Mouse (Mus musculus) left cerebral cortex, postnatal 36 days (tissue): ENCODE measurements around the gene Plcg2. TPM values are rescaled to one million over a fixed set of nuclear protein-coding genes. Genes with fewer than 3 reads are reported as not detected.

Experiments used
- DNase-seq, 2 experiments: peaks; one replicate each; pipeline ENCODE4 v3.0.0; 2021 to 2022; ENCODE audit warnings: low spot score in 2 of 2, mixed read lengths in 1 of 2
- intact Hi-C: fragments of 180-260 bp; cut with DNase I; formaldehyde crosslinking; loops from one replicate; pipeline ENCODE4 v1.15.1; 2025
- total RNA-seq, 2 experiments: library from RNA; stranded (reverse); gene quantifications; 2 replicates each; pipeline ENCODE4 v1.2.3; 2021

Gene Plcg2
- total RNA-seq: 1 to 10 TPM; 2.6 to 2.8 TPM

DNA sequence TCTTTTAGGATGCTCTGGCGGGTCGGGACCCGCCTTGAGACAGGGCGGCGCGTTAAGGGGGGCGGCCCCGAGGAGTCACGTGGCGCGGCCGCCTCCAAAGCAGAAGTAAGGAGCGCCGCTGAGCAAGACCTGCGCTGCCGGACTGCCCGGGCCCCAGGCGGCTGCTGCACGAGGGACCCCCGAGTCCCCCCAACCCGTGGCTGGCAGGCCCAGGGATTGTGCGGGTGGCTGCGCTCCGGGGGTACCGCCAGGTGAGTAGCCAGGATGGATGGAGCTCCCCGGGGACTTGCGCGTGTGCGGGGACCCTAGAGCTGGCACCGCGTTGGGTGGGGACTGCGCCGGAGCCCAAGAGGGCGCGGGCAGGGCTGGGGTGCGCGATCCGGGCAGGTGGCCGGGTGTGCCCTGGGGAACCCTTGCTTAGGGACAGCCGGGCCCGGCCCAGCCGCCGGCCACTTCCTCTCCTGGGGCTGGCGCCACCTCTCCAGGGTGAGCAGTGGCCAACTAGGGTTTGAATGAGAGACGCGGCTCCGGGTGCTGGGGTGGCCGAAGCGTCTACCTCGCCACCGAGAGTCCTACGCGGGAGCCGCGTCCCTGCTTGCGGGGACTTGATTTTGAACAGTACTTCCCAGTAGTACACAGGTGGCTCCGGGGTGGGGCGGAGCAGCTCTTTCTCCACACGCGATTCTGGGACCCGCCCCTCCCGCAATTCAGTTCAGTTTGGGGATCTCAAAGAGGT, at the start of gene Plcg2:
Gene Plcg2 (plus strand): TSS at position 113 of the 736 bp plus-strand sequence.
- intact Hi-C loops: no loop called here
- peak in 1 of 2 experiments; percentile 22 for DNase-seq

DNA sequence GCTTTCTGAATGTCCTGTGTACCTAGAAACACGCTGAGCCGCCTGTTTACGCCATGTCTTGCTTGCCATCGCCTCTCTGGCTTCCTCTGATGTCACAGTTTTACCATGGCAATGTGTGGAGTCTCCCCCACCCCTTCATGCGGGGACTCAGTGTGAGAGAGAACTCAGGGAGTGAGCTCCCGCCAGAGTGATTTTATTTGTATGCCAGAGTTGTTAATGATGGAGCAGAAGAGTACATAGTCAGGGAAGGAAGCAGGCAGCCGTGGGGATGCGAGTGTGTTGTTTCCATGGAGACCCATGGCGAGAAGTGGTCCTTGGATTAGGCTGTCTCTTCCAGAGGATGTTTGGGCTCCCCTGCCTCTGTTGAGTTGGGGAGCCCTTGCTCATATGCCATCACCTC, 47.0 kb upstream of the Plcg2 start:
- intact Hi-C loops: loop anchor here (5.0 kb wide), 1 partner anchor 34 kb away; no protein-coding TSS in a partner anchor
- peak in 1 of 2 experiments; percentile 52 for DNase-seq

DNA sequence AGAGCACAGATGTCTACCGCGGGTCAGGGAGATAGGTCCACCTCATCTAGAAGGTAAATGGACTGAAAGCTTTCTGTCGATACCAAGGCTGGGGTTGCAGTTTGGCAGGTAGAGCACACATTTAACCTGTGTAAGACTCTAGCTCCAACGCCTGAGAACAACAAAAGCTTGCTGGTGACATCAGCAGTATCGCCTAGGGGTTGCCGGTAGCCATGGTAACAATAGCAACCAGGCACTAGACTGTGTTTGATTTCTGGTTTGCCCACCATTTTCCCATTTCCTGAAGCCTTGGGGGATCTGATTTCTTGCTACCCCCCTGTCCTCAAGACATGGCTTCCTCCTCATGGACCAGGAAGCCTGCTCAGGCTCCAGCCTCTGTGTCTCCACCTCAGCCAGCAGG, 44.1 kb upstream of the Plcg2 start:
- intact Hi-C loops: loop anchor here (5.0 kb wide), 1 partner anchor 37 kb away; no protein-coding TSS in a partner anchor
- no peak for DNase-seq

DNA sequence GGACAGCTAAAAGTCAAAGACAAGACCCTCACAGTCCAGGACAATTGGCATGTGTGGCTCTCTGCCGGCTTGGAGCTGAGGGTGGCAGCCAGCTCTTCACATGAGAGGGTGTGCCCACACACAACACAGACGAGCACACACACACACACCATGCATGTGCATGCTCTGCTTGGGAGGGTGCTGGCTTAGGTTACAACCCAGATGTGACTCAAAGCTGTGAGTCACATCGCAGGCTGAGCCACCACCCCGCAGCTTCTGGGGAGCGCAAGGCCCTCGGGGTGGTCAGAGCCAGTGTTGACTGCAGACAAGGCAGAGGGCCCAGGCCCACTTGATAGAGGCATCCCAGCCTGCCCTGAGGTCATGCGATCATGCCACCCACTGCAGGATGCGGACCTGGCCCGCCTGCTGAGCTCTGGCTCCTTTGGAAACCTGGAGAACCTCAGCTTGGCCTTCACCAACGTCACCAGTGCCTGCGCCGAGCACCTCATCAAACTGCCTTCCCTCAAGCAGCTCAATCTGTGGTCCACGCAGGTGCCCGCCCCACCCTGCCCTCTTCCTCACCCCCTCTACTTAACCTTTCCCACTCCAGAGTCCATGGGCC, 43.5 kb upstream of the Plcg2 start:
- intact Hi-C loops: loop anchor here (5.0 kb wide), 1 partner anchor 37 kb away; no protein-coding TSS in a partner anchor
- no peak for DNase-seq

DNA sequence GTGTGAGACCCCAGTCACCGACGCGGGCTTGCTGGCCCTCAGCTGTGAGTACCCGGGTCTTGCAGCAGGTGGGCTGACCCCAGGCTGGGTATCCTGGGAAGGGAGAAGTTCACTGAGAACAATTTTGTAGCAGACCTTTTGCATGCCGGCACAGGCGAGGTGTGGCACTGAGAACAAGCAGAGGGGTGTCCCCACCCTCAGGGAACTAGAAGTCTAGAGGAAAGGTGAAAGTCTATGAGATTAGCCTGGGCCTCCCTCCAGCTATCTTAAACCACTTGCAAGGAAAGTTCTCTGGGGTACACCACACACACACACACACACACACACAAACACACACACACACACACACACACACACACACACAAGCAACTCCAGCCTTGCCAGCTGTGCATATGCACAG, 42.4 kb upstream of the Plcg2 start:
- DNase-seq: no peak
- intact Hi-C loops: no loop called here

DNA sequence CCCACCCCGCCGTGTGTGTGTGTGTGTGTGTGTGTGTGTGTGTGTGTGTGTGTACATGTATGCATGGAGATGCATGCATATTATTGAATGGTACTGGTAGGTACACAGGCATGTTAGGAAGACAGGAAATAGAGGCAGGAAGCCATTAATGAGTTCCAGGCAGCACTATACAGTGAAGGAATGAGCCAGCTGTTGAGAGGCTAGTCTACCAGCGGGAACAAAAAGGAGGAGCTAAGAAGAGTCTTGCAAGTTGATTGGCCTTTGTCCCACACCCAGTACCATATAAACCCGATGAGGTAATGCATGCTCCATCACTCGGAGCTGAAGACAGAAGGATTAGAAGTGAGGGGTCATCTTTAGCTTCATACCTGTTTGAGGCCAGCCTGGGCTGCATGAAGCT, 39.7 kb upstream of the Plcg2 start:
- intact Hi-C loops: no loop called here
- no peak for DNase-seq

DNA sequence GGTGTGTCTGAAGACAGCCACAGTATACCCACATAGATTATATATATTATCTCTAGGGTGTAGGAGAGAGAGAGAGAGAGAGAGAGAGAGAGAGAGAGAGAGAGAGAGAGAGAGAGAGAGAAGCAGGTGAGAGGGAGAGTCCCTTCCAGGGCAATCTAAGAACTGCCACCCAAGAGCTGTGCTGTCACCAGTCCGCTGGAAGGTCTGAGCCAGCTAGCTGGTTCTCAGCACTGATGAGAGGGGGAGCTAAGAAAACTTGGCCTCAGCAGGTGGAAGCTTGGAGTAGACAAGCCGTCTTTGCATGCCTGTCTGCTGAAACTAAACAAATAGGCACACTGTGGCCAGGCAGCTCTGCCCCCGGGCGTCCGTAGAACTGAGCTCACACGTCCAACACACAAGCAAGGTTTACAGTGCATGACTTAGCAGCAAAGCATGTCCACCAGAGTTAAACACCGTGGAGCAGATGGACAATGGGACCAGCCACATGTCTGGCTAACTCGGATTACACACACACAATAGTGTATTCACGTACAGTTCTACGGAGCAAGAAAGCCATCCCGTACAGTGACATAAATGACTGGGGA, 35.3 kb upstream of the Plcg2 start:
- intact Hi-C loops: loop anchor here (10.0 kb wide), 1 partner anchor 208 kb away; the partner anchor contains the start of gene Cmip
- DNase-seq: no peak

DNA sequence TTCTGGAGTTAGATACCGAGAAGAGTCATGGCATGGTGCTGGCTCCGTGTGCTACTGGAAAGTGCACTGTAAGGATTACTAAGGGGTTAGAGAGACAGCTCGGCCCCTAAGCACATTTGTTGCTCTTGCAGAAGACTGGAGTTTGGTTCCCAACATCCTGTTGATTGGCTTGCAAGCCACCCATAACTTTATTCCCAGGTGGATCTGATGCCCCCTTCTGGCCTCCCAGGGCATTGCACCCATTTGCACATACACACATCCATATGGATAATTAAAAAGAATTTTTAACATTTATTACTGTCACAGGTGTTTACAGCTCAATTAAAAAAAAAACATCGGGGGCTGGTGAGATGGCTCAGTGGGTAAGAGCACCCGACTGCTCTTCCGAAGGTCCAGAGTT, 33.6 kb upstream of the Plcg2 start:
- intact Hi-C loops: loop anchor here (10.0 kb wide), 1 partner anchor 210 kb away; the partner anchor contains the start of gene Cmip
- no peak for DNase-seq

DNA sequence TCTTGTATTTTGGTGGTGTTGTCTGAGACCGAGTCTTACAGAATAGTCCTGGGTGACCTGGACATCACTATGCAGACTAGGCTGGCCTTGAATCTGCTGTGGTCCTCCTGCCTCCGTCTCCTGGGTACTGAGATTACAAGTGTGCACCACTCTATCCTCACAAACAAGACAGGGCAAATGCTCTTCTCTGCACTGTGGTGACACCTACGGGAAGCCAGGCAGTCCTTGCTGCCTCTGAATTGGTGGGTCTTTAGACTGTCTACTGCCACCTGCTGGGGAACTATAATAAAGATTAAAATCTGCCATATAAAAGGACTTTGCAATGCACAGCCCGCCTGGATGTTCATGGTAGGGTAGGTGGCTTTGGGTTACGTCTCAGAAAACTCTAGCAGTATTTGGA, 32.8 kb upstream of the Plcg2 start:
- intact Hi-C loops: loop anchor here (5.0 to 10.0 kb wide), 2 partner anchors 78 to 210 kb away; partner anchors contain the start of gene Cmip
- DNase-seq: peak in 1 of 2 experiments; percentile 57

DNA sequence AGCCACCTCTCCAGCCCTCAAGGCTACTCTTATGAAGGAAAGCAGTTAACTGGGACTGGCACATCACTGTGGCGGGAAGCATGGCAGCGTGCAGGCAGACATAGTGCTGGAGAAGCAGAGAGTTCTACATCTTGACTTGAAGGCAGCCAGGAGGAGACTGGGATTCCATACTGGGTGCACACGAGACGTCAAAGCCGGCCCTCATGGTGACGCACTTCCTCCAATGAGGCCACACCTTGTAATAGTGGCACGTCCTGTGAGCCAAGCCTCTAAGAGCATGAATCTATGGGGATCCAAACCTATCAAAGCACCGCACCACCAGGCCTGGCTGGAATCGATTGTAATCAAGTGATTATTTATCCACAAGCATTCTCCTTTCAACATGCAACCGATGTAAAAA, 30.6 kb upstream of the Plcg2 start:
- intact Hi-C loops: loop anchor here (5.0 to 10.0 kb wide), 2 partner anchors 80 to 213 kb away; partner anchors contain the start of gene Cmip
- DNase-seq: no peak

DNA sequence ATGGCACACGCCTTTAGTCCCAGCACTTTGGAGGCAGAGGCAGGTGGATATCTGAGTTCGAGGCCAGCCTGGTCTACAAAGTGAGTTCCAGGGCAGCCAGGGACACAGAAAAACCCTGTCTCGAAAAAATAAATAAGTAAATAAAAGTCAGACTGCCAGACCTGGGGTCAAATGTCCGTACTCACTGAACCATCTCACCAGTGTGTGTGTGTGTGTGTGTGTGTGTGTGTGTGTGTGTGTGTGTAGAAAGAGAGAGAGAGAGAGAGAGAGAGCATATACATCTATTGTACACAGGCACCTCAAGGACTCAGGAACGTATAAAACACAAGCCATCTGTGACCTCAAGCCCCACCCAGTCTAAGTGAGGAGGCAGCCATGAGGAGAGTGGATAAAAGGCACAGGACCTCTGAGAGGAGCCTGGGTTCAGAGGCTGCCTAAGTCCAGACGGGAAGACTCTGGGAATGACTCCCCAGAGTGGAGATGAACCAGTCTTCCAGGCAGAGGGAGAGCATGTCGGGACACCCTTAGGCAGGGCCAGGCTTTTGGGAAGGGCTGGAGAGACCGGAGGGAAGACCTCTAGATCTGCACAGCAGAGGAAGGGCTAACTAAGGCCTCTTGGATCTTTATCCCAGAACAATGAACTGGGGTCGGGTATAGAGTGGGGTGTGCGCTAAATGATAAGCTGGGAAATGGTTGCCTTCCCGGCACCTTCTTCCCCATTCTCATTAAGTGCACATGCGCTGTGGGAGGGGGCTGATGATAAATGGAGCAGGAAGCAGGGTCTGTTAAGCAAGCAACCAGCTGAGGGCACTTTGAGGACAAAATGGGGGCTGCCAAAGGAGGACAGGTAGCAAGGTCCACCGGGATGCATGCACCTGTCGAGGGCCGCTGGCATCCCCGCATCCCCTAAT, 28.4 kb upstream of the Plcg2 start:
- intact Hi-C loops: loop anchor here (5.0 to 10.0 kb wide), 2 partner anchors 82 to 215 kb away; partner anchors contain the start of gene Cmip
- no peak for DNase-seq

DNA sequence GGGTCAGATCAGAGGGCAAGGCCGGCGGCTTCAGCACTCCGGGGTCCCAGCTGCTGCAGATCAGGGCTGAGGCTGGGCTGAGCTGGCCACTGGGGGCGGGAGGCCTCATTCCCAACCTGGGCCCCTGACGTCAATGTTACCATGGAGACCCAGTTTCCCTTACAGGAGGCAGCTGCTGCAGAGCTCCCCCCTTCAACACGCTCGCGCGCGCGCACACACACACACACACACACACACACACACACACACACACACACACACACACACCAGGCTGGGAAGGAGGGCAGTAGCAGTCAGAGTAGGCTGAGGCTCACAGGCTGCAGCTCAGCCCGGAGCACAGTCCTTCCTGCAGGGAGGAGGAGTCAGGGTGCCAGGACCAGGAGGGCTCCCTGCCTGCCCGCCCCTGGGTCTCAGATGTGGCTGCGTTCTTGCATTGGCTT, 27.7 kb upstream of the Plcg2 start:
- intact Hi-C loops: no loop called here

DNA sequence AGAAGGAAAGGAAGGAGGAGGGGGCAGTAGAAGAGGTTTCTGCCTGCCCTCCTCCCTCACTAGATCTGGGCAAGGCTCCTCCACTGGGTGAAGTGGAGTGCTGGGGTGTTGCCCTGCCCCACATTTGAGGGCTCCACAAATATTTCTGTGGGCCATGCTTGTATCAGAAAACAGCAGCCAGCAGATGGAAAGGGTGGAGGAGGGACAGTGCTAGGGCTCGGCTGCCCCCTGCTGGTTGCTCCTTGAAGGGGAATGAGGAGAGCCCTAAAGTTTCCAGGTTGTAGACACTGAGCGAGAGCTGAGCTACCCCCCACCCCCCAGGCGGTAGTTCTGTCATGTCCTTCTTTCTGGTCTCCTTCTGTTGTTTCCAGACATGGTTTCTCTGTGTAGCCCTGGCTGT, 26.9 kb upstream of the Plcg2 start:
- intact Hi-C loops: no loop called here
- peak; percentile 66 to 70 for DNase-seq

More for the DNA sequence above, 27.7 kb upstream of the Plcg2 start:
- peak; percentile 85 to 88 for DNase-seq

DNA sequence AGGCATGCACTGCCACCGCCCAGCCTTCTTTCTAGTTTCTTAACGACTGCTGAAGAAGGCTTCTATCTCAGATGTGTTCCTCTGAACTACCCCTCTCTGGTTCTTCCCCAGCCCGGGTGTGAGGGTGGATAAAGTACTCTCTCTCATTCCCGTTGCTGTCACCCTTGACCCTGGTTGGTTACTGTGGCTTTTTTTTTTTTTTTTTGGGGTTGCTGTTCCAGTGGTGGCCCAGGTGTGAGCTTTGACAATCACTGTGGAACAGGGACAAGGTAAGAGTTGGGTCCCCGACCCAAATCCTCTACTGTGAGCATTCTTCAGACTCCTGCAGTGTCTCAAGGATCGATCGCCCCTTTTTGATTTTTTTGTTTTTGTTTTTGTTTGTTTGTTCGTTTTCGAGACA, 26.4 kb upstream of the Plcg2 start:
- no peak for DNase-seq
- intact Hi-C loops: no loop called here

DNA sequence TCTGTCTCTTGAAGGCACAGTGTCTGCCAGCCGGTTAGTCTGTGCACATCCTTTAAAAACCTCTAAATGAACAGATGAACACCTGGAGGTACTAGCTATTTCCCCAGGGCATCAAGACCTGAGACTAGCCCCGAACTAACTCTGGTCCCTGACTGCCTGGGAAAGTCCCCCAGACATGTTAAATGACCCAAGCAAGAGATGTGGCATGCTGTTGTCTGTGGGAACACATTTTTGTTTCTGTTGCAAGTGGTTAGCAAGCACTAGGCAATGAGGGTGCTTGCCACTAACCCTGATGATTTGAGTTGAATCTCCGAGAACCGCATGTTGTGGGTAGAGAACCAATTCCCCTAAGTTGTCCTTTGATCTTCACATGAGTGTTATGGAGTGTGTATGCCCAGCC, 25.8 kb upstream of the Plcg2 start:
- intact Hi-C loops: no loop called here
- no peak for DNase-seq

DNA sequence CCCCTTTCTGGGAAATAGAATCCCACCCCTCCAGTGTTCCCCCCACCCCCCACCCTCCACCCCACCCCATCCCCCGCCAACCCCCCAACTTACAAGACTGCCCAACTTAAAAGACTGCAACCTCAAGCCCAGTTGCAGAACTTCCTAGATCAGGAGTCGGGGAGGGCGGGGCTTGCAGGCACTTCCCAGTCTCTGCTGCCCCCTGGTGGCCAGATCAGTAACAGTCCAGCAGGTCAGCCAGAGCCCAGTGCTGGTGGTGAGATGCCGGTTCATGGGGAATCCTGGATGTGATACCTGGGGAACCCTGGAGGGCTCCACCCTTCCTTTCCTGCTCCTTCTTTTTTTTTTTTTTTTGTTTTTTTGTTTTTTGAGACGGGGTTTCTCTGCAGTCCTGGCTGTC, 23.1 kb upstream of the Plcg2 start:
- peak; percentile 84 to 90 for DNase-seq
- intact Hi-C loops: loop anchor here (1.0 to 5.0 kb wide), 4 partner anchors 72 to 533 kb away; partner anchors contain the start of gene Atmin

DNA sequence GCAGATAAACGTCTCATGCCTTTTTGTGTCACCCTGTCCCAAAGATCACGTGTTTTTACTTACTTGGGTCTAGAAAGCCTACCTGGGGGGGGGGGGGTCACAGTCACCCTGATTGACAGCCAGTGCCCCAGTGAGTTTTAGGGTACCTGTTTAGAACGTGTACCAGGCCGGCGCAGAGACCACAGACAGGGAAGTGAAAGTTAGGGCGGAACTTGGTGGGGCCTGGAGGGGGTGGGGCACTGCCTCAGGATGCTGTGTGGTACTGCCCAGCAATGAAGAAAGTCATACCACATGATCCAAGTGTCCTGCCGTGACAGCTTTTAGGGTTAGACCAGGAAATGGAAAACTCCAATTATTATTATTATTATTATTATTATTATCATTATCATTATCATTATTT, 22.3 kb upstream of the Plcg2 start:
- intact Hi-C loops: loop anchor here (1.0 to 5.0 kb wide), 5 partner anchors 71 to 534 kb away; partner anchors contain the start of gene Atmin
- DNase-seq: no peak

DNA sequence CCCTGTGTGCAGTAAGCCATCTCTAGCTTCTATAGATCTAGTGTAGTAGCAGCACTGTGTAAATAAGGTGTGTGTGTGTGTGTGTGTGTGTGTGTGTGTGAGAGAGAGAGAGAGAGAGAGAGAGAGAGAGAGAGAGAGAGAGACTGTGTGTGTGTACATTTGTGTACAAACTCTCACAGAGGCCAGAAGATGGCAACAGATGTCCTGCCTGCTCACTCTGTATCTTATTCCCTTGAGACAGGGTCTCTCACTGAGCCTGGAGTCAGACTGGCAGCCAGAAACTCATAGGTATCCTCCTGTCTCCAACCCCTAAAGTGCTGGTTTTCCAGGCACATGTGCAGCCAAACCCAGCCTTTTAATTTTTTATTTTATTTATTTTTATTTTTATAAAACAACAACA, 20.0 kb upstream of the Plcg2 start:
- intact Hi-C loops: loop anchor here (5.0 kb wide), 2 partner anchors 69 to 536 kb away; partner anchors contain the start of gene Atmin
- no peak for DNase-seq

DNA sequence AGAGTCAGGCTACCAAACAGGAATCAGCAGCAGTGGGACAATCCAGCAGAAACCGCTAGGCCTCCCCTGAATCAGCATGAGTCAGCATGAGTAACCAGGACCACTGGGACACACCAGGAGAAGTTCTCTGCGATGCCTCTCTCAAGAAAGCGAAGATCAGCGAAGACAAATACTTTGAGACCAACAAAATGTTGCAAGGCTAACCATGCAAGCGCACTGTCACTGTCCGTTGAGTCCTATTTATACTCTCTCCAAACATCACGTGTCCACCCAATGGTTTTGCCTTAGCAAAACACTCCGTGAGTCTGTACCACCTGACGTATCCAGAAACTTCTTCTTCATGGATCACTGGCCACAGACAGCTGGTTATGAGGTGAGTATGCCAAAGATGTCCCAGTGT, 18.1 kb upstream of the Plcg2 start:
- no peak for DNase-seq
- intact Hi-C loops: loop anchor here (5.0 kb wide), 2 partner anchors 67 to 538 kb away; partner anchors contain the start of gene Atmin
